Mouse (Mus musculus): Measurements from ENCODE around the gene Atf7ip. TPM values are rescaled to one million over a fixed set of nuclear protein-coding genes. Genes with fewer than 3 reads are reported as not detected.
A peak's percentile ranks its signal among the peaks of the same experiment; 100 is the strongest.

Gene Atf7ip
- polyA plus RNA-seq, 1 experiment: 11.6 TPM

DNA sequence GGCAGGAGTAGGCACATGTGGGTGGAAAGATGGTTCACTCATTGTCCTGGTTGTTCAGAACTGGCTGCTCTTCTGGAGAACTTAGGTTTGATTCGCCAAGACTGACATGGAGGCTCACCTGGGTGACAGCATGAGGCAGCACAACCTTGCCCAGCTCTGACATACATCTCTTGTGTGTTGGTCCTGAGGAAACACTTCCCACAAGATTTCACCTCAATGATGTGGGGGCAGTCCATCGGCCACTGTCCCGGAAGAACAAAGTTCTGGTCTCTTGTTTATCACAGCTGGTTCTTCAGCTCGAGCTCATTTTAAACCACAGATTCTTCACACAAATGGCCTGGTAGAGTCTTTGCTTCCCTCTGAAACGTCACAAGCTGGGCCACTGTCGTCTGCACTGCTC lies 10.7 kb downstream of the Atf7ip start:
- TF ChIP-seq TCF3 (IDR thresholded peaks at IDR 0.05; ENCODE audit: insufficient read length, low read depth) (no peak), CEBPB (IDR thresholded peaks at IDR 0.05; ENCODE audit: insufficient read depth, poor library complexity, severe bottlenecking) (no peak), REST (IDR thresholded peaks at IDR 0.05; ENCODE audit: insufficient read depth, insufficient read length) (no peak), USF1 (IDR thresholded peaks at IDR 0.05; ENCODE audit: low read depth) (no peak), TCF12 (IDR thresholded peaks at IDR 0.05; ENCODE audit: insufficient read depth, poor library complexity, severe bottlenecking) (no peak), SRF (IDR thresholded peaks at IDR 0.05; ENCODE audit: control insufficient read depth, insufficient read length, low read depth) (no peak), MYOG (IDR thresholded peaks at IDR 0.05; ENCODE audit: control insufficient read depth in 1 of 3, insufficient read depth in 1 of 3, insufficient read length in 2 of 3, low read depth in 2 of 3) (no peak), E2F4 (IDR thresholded peaks at IDR 0.05; ENCODE audit: insufficient read depth) (no peak), MAX (IDR thresholded peaks at IDR 0.05; ENCODE audit: low read depth) (no peak), POLR2A (IDR thresholded peaks at IDR 0.05; ENCODE audit: insufficient read length, low read depth) (no peak), POLR2AphosphoS2 (IDR thresholded peaks at IDR 0.05; ENCODE audit: insufficient read length, low read depth) (no peak), MYOD1 (IDR thresholded peaks at IDR 0.05; ENCODE audit: control insufficient read depth in 1 of 3, insufficient read length in 2 of 3, low read depth in 2 of 3) (no peak)

DNA sequence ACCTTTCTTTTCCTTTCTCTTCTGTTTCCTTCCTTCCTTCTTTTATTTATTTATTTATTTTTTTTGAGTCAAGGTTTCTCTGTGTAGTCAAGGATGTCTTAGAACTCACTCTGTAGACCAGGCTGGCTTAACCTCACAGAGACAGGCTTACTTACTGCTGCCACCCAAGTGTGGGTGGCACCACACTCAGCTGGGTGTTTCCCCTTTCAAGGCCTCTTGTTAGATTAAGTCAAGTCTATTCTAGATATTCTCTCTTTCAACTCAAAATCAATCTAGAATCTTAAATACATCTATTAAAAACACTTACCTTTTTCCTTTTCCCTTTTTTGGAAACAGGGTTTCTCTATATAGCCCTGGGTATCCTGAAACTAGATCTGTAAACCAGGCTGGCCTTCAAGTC lies 11.3 kb downstream of the Atf7ip start:
- TF ChIP-seq SRF (IDR thresholded peaks at IDR 0.05; ENCODE audit: control insufficient read depth, insufficient read length, low read depth): no peak
- no peaks in the 10 kb centered on the region for H3K36me3 ChIP-seq (ENCODE audit: control insufficient read depth, insufficient read depth)
- no peak overlapping the region for H3K4me2 ChIP-seq (ENCODE audit: low read depth)
- no peak overlapping the region for H3ac ChIP-seq (ENCODE audit: control insufficient read depth, insufficient read length)
- no peak overlapping the region for H3K4me3 ChIP-seq
- H3K79me2 ChIP-seq (ENCODE audit: control insufficient read depth, insufficient read depth): peaks cover 30% of the 10 kb centered on the region
- H3K27me3 ChIP-seq (ENCODE audit: control insufficient read depth, insufficient read depth, insufficient read length): no peaks in the 10 kb centered on the region

More for the DNA sequence above, 10.7 kb downstream of the Atf7ip start:
- Histone ChIP-seq H3K36me3 (ENCODE audit: control insufficient read depth, insufficient read depth) (no peaks in the 10 kb centered on the region), H3K79me2 (ENCODE audit: control insufficient read depth, insufficient read depth) (peaks cover 24% of the 10 kb centered on the region), H3K4me2 (ENCODE audit: low read depth) (no peak overlapping the region), H3K4me3 (no peak overlapping the region), H3K27me3 (ENCODE audit: control insufficient read depth, insufficient read depth, insufficient read length) (no peaks in the 10 kb centered on the region), H3ac (ENCODE audit: control insufficient read depth, insufficient read length) (no peak overlapping the region)

DNA sequence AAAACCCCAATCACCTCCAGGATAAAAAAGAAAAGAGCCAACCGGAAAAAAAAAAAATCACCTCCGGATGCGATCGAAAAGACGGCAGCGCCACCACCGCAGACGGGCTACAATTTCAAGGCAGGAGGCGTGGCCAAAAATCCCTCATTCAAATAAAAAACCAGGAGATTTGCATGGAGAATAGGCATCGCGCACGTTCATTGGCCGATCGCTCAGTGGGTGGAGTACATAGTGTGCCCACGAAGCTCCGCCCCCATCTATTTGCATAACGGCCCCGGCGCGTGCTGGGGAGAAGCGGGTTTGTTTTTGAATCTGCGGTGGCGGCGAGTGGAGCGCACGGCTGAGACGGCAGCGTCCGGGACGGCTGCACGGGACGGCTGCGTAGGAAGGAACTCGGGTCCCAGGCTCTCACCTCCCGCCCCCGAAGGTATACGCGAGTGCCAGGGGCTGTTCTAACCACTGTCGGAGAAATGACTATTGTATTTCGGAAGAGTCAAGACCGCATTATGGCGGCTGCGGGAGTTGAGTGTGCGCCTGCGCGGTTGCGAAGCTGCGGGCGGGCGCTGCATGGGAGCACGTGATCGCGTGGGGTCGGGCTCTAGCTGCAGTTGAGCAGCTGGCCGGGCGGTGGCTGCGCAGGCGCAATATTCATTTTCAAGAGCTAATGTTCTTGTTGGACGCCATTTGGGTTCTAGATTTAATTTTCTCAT lies 12.7 kb downstream of the Atf7ip start:
- Histone ChIP-seq H3K4me2 (ENCODE audit: low read depth) (peak overlapping the region; percentile 70), H3ac (ENCODE audit: control insufficient read depth, insufficient read length) (peak overlapping the region; percentile 40), H3K27me3 (ENCODE audit: control insufficient read depth, insufficient read depth, insufficient read length) (no peaks in the 10 kb centered on the region), H3K36me3 (ENCODE audit: control insufficient read depth, insufficient read depth) (no peaks in the 10 kb centered on the region), H3K79me2 (ENCODE audit: control insufficient read depth, insufficient read depth) (peaks cover 45% of the 10 kb centered on the region), H3K4me3 (peak overlapping the region; percentile 49)
- TF ChIP-seq MAX (IDR thresholded peaks at IDR 0.05; ENCODE audit: low read depth): no peak
- TF ChIP-seq MYOD1 (IDR thresholded peaks at IDR 0.05; ENCODE audit: control insufficient read depth in 1 of 3, insufficient read length in 2 of 3, low read depth in 2 of 3): peak in 2 of 3 experiments; percentile 46 to 63
- peak; percentile 42 for TF ChIP-seq E2F4 (IDR thresholded peaks at IDR 0.05; ENCODE audit: insufficient read depth)
- peak; percentile 85 for TF ChIP-seq USF1 (IDR thresholded peaks at IDR 0.05; ENCODE audit: low read depth)
- peak; percentile 86 for TF ChIP-seq POLR2A (IDR thresholded peaks at IDR 0.05; ENCODE audit: insufficient read length, low read depth)
- peak; percentile 7 to 80 (median 57) for TF ChIP-seq MYOG (IDR thresholded peaks at IDR 0.05; ENCODE audit: control insufficient read depth in 1 of 3, insufficient read depth in 1 of 3, insufficient read length in 2 of 3, low read depth in 2 of 3)
- no peak for TF ChIP-seq REST (IDR thresholded peaks at IDR 0.05; ENCODE audit: insufficient read depth, insufficient read length)
- peak; percentile 92 for TF ChIP-seq POLR2AphosphoS2 (IDR thresholded peaks at IDR 0.05; ENCODE audit: insufficient read length, low read depth)

DNA sequence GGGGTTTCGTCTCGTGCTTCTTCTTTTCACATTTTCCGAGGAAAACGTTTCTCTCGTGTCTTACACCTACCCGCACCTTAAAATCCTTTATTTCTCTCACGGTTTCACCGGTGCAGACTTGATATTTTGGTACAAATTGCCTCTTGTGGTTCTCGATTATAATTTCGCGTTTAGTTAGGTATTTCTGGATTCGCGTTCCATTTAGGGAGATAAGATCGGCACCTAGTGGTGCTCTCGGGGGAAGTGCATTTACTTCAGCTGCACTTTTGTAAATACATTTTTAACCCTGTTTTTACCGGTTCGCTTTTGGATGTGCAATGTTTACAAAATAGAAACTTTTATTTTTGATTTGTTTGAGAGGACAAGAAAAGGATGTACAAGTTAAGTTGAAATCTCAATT lies 13.3 kb downstream of the Atf7ip start:
- TF ChIP-seq E2F4 (IDR thresholded peaks at IDR 0.05; ENCODE audit: insufficient read depth) (no peak), USF1 (IDR thresholded peaks at IDR 0.05; ENCODE audit: low read depth) (no peak), REST (IDR thresholded peaks at IDR 0.05; ENCODE audit: insufficient read depth, insufficient read length) (no peak), TCF3 (IDR thresholded peaks at IDR 0.05; ENCODE audit: insufficient read length, low read depth) (no peak), MAX (IDR thresholded peaks at IDR 0.05; ENCODE audit: low read depth) (no peak), SRF (IDR thresholded peaks at IDR 0.05; ENCODE audit: control insufficient read depth, insufficient read length, low read depth) (no peak), POLR2AphosphoS2 (IDR thresholded peaks at IDR 0.05; ENCODE audit: insufficient read length, low read depth) (no peak), TCF12 (IDR thresholded peaks at IDR 0.05; ENCODE audit: insufficient read depth, poor library complexity, severe bottlenecking) (no peak), CEBPB (IDR thresholded peaks at IDR 0.05; ENCODE audit: insufficient read depth, poor library complexity, severe bottlenecking) (no peak), MYOG (IDR thresholded peaks at IDR 0.05; ENCODE audit: control insufficient read depth in 1 of 3, insufficient read depth in 1 of 3, insufficient read length in 2 of 3, low read depth in 2 of 3) (no peak)
- H3ac ChIP-seq (ENCODE audit: control insufficient read depth, insufficient read length): peak overlapping the region; percentile 40
- H3K36me3 ChIP-seq (ENCODE audit: control insufficient read depth, insufficient read depth): no peaks in the 10 kb centered on the region
- peaks cover 47% of the 10 kb centered on the region for H3K79me2 ChIP-seq (ENCODE audit: control insufficient read depth, insufficient read depth)
- H3K4me2 ChIP-seq (ENCODE audit: low read depth): peak overlapping the region; percentile 70
- H3K4me3 ChIP-seq: peak overlapping the region; percentile 49
- H3K27me3 ChIP-seq (ENCODE audit: control insufficient read depth, insufficient read depth, insufficient read length): no peaks in the 10 kb centered on the region

DNA sequence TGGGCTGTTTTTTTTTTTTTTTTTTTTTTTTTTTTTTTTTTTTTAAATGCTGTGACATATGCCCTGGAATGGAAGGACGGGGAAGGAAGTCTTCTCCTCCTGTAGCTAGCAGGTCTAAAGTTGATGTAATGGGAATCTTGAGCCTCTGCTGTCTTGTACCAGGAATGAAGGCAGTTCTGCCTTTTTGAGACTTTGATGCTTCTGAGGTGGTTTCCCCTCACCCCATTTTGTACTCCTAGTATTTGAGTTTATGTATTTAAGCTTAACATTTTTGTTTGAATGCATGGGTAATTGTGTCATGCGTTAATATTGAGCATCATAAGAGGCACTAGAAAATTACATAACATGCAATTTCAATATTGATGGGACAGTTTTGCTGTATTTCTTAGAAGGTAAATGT lies 14.4 kb downstream of the Atf7ip start:
- no peak overlapping the region for H3ac ChIP-seq (ENCODE audit: control insufficient read depth, insufficient read length)
- peak overlapping the region; percentile 60 for H3K4me2 ChIP-seq (ENCODE audit: low read depth)
- H3K79me2 ChIP-seq (ENCODE audit: control insufficient read depth, insufficient read depth): peaks cover 59% of the 10 kb centered on the region
- H3K4me3 ChIP-seq: peak overlapping the region; percentile 49
- H3K36me3 ChIP-seq (ENCODE audit: control insufficient read depth, insufficient read depth): no peaks in the 10 kb centered on the region
- no peak for TF ChIP-seq CEBPB (IDR thresholded peaks at IDR 0.05; ENCODE audit: insufficient read depth, poor library complexity, severe bottlenecking)
- no peak for TF ChIP-seq MYOG (IDR thresholded peaks at IDR 0.05; ENCODE audit: control insufficient read depth in 1 of 3, insufficient read depth in 1 of 3, insufficient read length in 2 of 3, low read depth in 2 of 3)
- no peak for TF ChIP-seq REST (IDR thresholded peaks at IDR 0.05; ENCODE audit: insufficient read depth, insufficient read length)
- no peak for TF ChIP-seq TCF3 (IDR thresholded peaks at IDR 0.05; ENCODE audit: insufficient read length, low read depth)
- TF ChIP-seq SRF (IDR thresholded peaks at IDR 0.05; ENCODE audit: control insufficient read depth, insufficient read length, low read depth): no peak
- TF ChIP-seq E2F4 (IDR thresholded peaks at IDR 0.05; ENCODE audit: insufficient read depth): no peak
- no peak for TF ChIP-seq USF1 (IDR thresholded peaks at IDR 0.05; ENCODE audit: low read depth)
- TF ChIP-seq POLR2A (IDR thresholded peaks at IDR 0.05; ENCODE audit: insufficient read length, low read depth): no peak
- no peak for TF ChIP-seq MYOD1 (IDR thresholded peaks at IDR 0.05; ENCODE audit: control insufficient read depth in 1 of 3, insufficient read length in 2 of 3, low read depth in 2 of 3)
- TF ChIP-seq MAX (IDR thresholded peaks at IDR 0.05; ENCODE audit: low read depth): no peak
- H3K27me3 ChIP-seq (ENCODE audit: control insufficient read depth, insufficient read depth, insufficient read length): no peaks in the 10 kb centered on the region
